Mouse (Mus musculus): Measurements from ENCODE around the gene Olfr30. TPM values are rescaled to one million over a fixed set of nuclear protein-coding genes. Genes with fewer than 3 reads are reported as not detected.
"Not testable (repeated sequence)": the region's sequence is repeated elsewhere in the genome, so short reads cannot be mapped to it uniquely, and the experiment has no call there.

The Olfr30 gene
- polyA plus RNA-seq (2017; shearing (Covaris generic)): not detected

GRCm38 (mm10) chr11:58462170-58462569, at the start of gene Olfr30:
Olfr30 (minus strand) TSS chr11:58462270.
- no peak for ATAC-seq

- not testable (repeated sequence) for ATAC-seq
Measured at GRCm38 (mm10) chr11:58509058-58509457, 47.0 kb upstream of the Olfr30 start.

- ATAC-seq: not testable (repeated sequence)
Measured at GRCm38 (mm10) chr11:58502472-58502871, 40.4 kb upstream of the Olfr30 start, which contains the start of gene Olfr331. Olfr331 (minus strand) TSS chr11:58502572.

- ATAC-seq: no peak
Measured at GRCm38 (mm10) chr11:58499290-58499689, 37.2 kb upstream of the Olfr30 start.

- no peak for ATAC-seq
Measured at GRCm38 (mm10) chr11:58498761-58499160, 36.7 kb upstream of the Olfr30 start.

DNA sequence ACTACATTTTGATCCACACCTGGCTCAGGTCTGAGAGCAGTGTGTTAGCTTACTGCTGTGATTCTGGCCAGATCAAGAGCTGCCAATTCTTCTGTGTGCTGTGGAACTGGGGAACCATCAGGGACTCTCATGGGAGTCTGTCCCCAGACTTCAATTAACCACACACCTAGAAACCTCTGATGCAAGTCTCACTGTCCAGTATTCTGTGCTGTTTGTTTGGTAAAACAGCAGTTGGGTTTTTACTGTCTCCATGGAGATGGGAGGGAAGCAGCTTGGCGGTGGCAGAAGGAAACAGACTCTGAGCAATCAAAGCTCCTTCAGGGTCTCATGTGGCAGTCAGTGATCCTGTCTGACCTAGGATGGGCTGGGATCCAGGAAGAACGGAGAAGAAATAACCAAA, 30.4 kb upstream of the Olfr30 start, which contains the start of gene Olfr332:
Olfr332 (minus strand) TSS at position 101 of the 400 bp plus-strand sequence.
- no peak for ATAC-seq

DNA sequence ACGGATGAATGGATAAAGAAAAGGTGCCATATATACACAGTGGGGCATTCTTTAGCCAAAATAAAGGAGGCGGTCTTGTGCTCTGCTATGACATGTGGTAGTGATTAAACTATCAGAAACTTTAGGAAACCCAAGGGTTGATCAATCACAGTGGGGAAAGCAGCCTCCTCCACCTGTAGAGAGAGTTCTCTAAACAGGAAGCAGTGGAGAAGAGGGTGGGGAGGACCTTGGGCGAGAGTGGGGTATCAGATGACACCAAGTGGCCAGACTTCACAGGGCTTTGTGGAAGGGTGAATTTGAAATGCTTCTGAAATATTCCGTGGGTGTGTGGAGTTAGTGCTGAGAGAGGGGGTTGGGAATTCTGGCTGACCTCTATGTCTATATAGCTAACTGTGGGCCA, 8.5 kb downstream of the Olfr30 start:
- no peak for ATAC-seq

GRCm38 (mm10) chr11:58452759-58453158, 9.3 kb downstream of the Olfr30 start, which contains the start of gene Lypd9:
Lypd9 (minus strand) TSS chr11:58452923.
- no peak for ATAC-seq

- no peak for ATAC-seq
Measured at GRCm38 (mm10) chr11:58437866-58438265, 24.2 kb downstream of the Olfr30 start.

- ATAC-seq: no peak
Measured at GRCm38 (mm10) chr11:58432259-58432658, 29.8 kb downstream of the Olfr30 start, which contains the start of gene Gm12253. Gm12253 (plus strand) TSS chr11:58432559.

DNA sequence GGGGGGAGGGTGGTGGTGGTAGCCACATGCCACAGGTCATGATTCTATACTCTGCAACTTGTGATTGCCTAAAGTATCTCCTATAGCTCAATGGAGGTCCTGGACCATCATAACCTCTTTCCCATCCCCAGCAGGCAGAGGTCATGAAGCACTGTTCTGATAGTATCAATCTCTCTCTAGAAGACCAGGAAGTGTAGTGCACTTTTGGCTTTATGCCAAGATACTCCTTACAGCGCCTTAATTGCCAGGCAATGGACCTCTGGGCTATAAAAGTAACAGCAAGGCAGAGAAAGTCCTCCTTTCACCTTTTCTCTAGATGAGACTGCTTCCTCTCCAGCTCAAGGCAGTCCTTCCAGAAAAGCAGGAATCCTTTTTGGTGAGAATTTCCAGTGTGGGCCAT, 41.3 kb downstream of the Olfr30 start, which contains the start of gene 1810065E05Rik:
1810065E05Rik (plus strand) TSS at position 297 of the 400 bp plus-strand sequence.
- no peak for ATAC-seq

GRCm38 (mm10) chr11:58418336-58418735, 43.7 kb downstream of the Olfr30 start:
- no peak for ATAC-seq

- no peak for ATAC-seq
Measured at GRCm38 (mm10) chr11:58408066-58408465, 54.0 kb downstream of the Olfr30 start.

Other genes with a start within 250 kb of the Olfr30 start
- not detected for gene 4930438A08Rik, start 187.5 kb downstream of the Olfr30 start, polyA plus RNA-seq (2017; shearing (Covaris generic))
- 10 to 100 TPM in 1 of 2 experiments, 1 to 10 TPM in 1; 6.5 to 10.3 TPM for gene Zfp692, start 155.2 kb downstream of the Olfr30 start, polyA plus RNA-seq (2017; shearing (Covaris generic))
- gene Zfp672, start 131.9 kb downstream of the Olfr30 start, polyA plus RNA-seq (2017; shearing (Covaris generic)): 10 to 100 TPM; 43.4 to 44.5 TPM
- 1 to 10 TPM; 3.7 to 5.9 TPM for gene Sh3bp5l, start 131.5 kb downstream of the Olfr30 start, polyA plus RNA-seq (2017; shearing (Covaris generic))
- not detected for gene Lypd8, start 83.2 kb downstream of the Olfr30 start, polyA plus RNA-seq (2017; shearing (Covaris generic))
- not detected for gene 1810065E05Rik, start 41.2 kb downstream of the Olfr30 start, polyA plus RNA-seq (2017; shearing (Covaris generic))
- gene Gm12253, start 29.7 kb downstream of the Olfr30 start, polyA plus RNA-seq (2017; shearing (Covaris generic)): not detected
- not detected for gene Lypd9, start 9.3 kb downstream of the Olfr30 start, polyA plus RNA-seq (2017; shearing (Covaris generic))
- gene Olfr332, start 30.3 kb upstream of the Olfr30 start, polyA plus RNA-seq (2017; shearing (Covaris generic)): not detected
- not detected for gene Olfr331, start 40.3 kb upstream of the Olfr30 start, polyA plus RNA-seq (2017; shearing (Covaris generic))
- under 1 TPM in 1 of 2 experiments, not detected in 1; 0.16 TPM for gene Olfr330, start 72.6 kb upstream of the Olfr30 start, polyA plus RNA-seq (2017; shearing (Covaris generic))
- gene Olfr329-ps, start 84.2 kb upstream of the Olfr30 start, polyA plus RNA-seq (2017; shearing (Covaris generic)): not detected
- not detected for gene Olfr328, start 93.4 kb upstream of the Olfr30 start, polyA plus RNA-seq (2017; shearing (Covaris generic))
- not detected for gene Olfr224, start 108.3 kb upstream of the Olfr30 start, polyA plus RNA-seq (2017; shearing (Covaris generic))
- not detected for gene Olfr325, start 115.5 kb upstream of the Olfr30 start, polyA plus RNA-seq (2017; shearing (Covaris generic))
- gene Olfr324, start 132.8 kb upstream of the Olfr30 start, polyA plus RNA-seq (2017; shearing (Covaris generic)): not detected
- gene 2210407C18Rik, start 153.8 kb upstream of the Olfr30 start, polyA plus RNA-seq (2017; shearing (Covaris generic)): not detected
- gene Olfr323, start 168.2 kb upstream of the Olfr30 start, polyA plus RNA-seq (2017; shearing (Covaris generic)): not detected
- gene Trim58, start 178.2 kb upstream of the Olfr30 start, polyA plus RNA-seq (2017; shearing (Covaris generic)): not detected
- gene Olfr322, start 196.5 kb upstream of the Olfr30 start, polyA plus RNA-seq (2017; shearing (Covaris generic)): not detected
- gene Olfr320, start 218.8 kb upstream of the Olfr30 start, polyA plus RNA-seq (2017; shearing (Covaris generic)): under 1 TPM in 1 of 2 experiments, not detected in 1; 0.11 TPM
- gene Olfr319, start 236.9 kb upstream of the Olfr30 start, polyA plus RNA-seq (2017; shearing (Covaris generic)): not detected

Measured in activated CD4-positive, CD25-positive, alpha-beta regulatory T cell, adult 4 months (primary cell).